Mouse (Mus musculus) erythroblast, embryonic 14.5 days (primary cell): ENCODE measurements around the gene Tekt1.

Experiments
- GATA1 ChIP-seq: IDR thresholded peaks from 2 replicates; pipeline ENCODE4 v1.6.1; 2012; ENCODE audit warnings: low read length, inconsistent platforms, mixed read lengths
- TAL1 ChIP-seq: IDR thresholded peaks from 3 replicates; pipeline ENCODE4 v1.6.1; 2012; ENCODE audit warnings: low read length, inconsistent platforms, mixed read lengths

- TF ChIP-seq GATA1: no peak
- TF ChIP-seq TAL1: no peak
These were observed 45.3 kb upstream of the Tekt1 start for GRCm38 (mm10) chr11:72407574-72407973.
